Mouse (Mus musculus): ENCODE data around the gene Ybx2.
"Not testable (repeated sequence)": the region's sequence is repeated elsewhere in the genome, so short reads cannot be mapped to it uniquely, and the experiment has no call there.

Ybx2 gene

GRCm38 (mm10) chr11:69936714-69937347, 1.2 kb downstream of the Ybx2 start:
- DNase-seq, result no peak

- no peak for DNase-seq
Measured at GRCm38 (mm10) chr11:69937385-69937784, 1.8 kb downstream of the Ybx2 start.

GRCm38 (mm10) chr11:69937834-69938233, 2.2 kb downstream of the Ybx2 start:
- DNase-seq, result no peak

GRCm38 (mm10) chr11:69938401-69938979, 2.9 kb downstream of the Ybx2 start:
- no peak for DNase-seq

- DNase-seq, result no peak
Measured at GRCm38 (mm10) chr11:69939181-69939580, 3.6 kb downstream of the Ybx2 start.

GRCm38 (mm10) chr11:69939731-69940130, 4.1 kb downstream of the Ybx2 start:
- DNase-seq, result no peak

- DNase-seq, result no peak
Measured at GRCm38 (mm10) chr11:69940962-69941361, 5.4 kb downstream of the Ybx2 start.

GRCm38 (mm10) chr11:69945216-69945615, 9.6 kb downstream of the Ybx2 start:
- DNase-seq, result no peak

GRCm38 (mm10) chr11:69945997-69946891, 10.6 kb downstream of the Ybx2 start:
- DNase-seq, result no peak

- DNase-seq, result no peak
Measured at GRCm38 (mm10) chr11:69947337-69948065, 11.9 kb downstream of the Ybx2 start.

- peak; percentile 45 for DNase-seq
Measured at GRCm38 (mm10) chr11:69948066-69948762, 12.6 kb downstream of the Ybx2 start, which contains the start of gene Slc2a4. Gene Slc2a4, minus strand, starts transcription at chr11:69948188.

GRCm38 (mm10) chr11:69948763-69949150, 13.2 kb downstream of the Ybx2 start:
- peak; percentile 77 for DNase-seq

- no peak for DNase-seq
Measured at GRCm38 (mm10) chr11:69950807-69951459, 15.3 kb downstream of the Ybx2 start.

- no peak for DNase-seq
Measured at GRCm38 (mm10) chr11:69952274-69952673, 16.7 kb downstream of the Ybx2 start.

GRCm38 (mm10) chr11:69953267-69953915, 17.8 kb downstream of the Ybx2 start:
- DNase-seq, result no peak

GRCm38 (mm10) chr11:69955618-69956017, 20.0 kb downstream of the Ybx2 start:
- DNase-seq, result not testable (repeated sequence)

GRCm38 (mm10) chr11:69956218-69956617, 20.6 kb downstream of the Ybx2 start:
- no peak for DNase-seq

GRCm38 (mm10) chr11:69960616-69961015, 25.0 kb downstream of the Ybx2 start:
- DNase-seq, result no peak

- DNase-seq, result no peak
Measured at GRCm38 (mm10) chr11:69961841-69962240, 26.2 kb downstream of the Ybx2 start.

GRCm38 (mm10) chr11:69964650-69965270, 29.2 kb downstream of the Ybx2 start, which contains the start of gene Cldn7:
Gene Cldn7, plus strand, starts transcription at chr11:69964779.
- no peak for DNase-seq

All from cerebellum, adult 8-10 months (tissue).